Mouse (Mus musculus): ENCODE data around the gene Ttll1.

Ttll1 gene

DNA sequence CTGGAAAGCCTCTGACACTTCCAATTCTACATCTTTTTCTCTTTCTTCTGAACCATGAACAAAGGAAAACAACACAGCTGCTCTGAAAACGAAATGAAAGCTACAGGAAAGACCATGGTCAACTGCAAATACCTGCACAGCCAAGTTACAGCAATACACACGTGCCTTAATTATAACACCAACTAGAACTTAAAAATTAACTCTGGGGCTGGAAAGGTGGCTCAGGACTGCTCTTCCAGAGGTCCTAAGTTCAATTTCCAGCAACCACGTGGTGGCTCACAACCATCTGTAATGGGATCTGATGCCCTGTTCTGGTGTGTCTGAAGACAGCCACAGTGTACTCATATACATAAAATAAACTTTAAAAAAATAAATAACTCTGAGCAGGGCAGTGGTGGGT, 55.7 kb downstream of the Ttll1 start:
- DNase-seq (ENCODE audit: low spot score): no peak

DNA sequence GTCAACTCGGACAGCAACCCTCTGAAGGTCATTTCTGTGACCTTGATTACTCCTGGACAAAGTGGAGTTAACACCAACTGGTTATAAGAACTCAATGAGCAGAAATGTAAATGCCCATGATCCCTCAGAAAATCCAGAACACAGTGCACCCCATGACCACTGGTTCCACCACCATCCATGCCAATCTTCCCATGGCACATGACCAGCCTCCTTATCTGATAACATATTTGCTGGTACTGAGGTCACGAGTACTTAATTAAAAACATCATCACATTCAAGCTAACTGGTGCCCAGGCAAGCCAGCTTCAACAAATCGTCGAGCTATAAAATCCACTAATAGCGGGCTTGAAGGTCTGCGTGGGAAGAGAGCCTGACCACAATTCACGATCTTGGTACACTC, 56.3 kb downstream of the Ttll1 start:
- no peak for DNase-seq (ENCODE audit: low spot score)

DNA sequence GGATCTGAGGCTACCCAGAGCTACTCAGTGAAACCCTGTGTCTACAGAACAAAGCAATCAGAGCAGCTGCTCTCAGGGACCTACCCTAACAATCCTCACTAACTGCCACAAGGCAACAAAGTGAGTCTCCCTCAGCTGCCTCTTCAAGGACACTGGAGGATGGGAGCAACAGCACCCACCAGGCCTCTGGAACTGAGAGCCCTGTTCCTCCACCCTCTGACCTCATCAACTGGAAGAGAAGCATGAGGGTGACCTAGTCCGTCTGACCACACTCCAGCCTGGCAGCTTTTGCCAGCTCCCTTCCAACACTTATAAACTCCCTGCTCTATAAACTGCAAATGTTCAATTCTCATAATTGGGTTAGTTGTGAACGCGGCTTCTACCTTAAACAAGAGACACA, 56.8 kb downstream of the Ttll1 start:
- DNase-seq (ENCODE audit: low spot score): no peak

DNA sequence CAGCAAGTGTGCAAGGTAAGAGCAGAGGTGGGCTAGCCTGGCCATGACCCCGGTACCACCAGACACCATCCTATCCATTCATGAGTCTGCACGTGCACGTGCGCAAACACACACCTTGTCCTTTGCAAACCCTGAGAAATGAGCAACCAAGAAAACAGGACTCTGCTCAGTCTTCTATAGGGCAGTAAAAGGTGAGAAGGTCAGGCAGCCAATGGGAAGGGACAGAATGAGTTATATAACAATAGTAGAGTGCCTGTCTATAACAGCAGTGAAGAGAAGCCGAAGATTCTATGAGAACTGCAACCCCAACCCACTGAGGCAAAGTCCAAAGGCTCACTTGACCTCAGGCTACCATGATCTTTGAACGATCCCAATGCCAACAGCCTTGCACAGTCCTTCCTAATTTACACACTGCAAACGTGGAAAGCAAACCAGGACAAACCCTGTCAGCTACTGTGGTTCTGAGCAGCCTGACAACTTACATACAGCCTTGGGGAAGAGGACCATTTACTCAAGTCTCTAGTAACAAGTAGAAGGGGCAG, 58.4 kb downstream of the Ttll1 start:
- no peak for DNase-seq (ENCODE audit: low spot score)

DNA sequence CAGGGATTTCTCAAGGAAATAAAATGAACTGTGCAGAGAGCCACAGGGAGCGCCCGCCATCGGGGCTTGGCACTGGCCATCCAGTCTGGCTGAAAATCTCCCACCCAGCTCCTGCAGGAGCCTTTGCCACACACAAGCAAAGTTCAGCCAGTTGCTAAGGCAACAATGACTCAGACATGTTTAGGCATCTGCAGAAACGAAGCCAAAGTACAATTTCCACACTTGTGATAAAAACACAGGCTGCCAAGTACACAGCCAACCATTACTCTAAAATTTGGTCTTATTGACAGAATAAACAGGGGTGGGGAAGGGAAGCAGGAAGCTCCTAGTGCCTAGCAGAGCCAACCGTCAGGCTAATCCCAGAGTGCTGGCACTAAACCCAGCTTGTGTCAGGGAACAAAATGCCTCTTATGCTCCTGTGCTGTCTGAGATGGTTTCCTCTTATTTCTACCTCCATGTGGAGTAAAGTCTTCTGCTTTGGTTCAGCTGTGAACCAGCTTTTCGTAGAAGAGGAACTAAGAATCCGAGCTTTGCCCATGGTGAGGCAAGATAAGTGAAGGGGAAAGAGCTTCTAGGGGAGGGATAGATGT, 59.0 kb downstream of the Ttll1 start:
- DNase-seq (ENCODE audit: low spot score): no peak

DNA sequence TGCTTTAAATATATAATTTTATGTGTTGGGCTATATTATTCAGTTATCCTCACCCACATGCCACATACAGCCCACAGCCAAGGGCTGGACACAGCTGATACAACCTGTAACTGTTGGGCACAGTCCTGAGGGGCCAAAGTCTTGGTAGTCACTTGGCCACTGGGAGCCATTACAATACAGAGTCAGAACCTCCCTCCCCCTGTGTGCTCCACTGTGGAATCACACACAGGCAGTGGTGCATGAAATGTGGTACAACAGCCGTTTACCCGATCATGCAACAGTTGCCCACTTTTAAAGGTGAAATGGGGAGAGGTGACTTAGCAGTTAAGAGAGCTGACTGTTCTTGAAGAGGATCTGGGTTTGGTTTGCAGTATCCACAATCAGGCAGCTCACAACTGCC, 60.7 kb downstream of the Ttll1 start:
- DNase-seq (ENCODE audit: low spot score): no peak

DNA sequence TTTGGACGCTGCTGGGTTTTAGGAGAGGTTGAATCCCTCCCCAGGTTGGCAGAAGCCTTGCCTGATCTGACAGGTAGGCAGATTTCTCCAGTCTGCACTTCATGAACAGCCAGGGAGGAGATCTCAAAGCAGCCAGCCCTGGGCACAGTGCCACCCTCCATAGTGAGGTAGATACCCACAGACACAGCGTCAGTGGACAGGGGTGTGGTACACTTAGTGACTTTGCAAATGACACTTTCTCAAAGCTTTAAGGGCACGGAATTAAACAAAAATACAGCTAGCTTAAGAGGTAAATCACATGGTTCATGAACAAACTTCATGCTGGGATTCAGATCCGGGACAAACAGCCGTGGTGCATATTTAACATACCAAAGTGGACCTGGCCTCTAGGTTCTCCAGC, 62.0 kb downstream of the Ttll1 start:
- no peak for DNase-seq (ENCODE audit: low spot score)

DNA sequence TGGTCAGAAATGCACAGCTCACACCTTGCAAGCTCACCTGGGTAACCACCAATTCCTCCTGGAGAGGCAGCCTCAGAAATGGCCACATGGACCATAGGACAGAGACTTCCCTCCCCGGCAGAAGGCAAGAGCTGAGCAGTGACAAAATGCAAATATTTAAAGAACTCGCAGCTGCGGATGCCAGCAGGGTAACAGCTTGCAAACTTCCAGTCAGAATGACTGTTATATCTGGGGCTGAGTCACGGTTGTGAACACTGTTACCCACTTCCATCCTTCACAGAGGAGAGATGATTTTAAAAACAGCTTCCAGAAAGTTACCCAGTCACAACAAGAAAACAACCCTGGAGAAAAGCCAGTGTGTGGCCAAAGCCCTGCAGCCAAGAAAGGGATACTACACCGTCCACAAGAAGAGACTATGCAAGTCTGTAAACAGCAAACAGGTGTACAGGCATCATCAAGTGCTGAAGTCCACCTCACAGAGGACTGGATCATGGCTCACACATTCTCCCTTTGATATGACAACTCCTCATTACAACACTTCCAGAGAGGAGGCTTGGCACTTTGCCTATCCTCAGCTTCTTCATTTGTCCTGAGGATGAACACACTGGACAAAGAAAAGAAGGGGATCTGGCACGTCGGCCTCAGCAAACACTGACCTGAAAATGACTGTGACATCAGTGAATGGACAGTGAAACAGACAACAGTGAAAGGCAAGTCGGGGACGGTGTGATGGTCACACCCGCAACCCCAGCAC, 62.7 kb downstream of the Ttll1 start:
- no peak for DNase-seq (ENCODE audit: low spot score)

DNA sequence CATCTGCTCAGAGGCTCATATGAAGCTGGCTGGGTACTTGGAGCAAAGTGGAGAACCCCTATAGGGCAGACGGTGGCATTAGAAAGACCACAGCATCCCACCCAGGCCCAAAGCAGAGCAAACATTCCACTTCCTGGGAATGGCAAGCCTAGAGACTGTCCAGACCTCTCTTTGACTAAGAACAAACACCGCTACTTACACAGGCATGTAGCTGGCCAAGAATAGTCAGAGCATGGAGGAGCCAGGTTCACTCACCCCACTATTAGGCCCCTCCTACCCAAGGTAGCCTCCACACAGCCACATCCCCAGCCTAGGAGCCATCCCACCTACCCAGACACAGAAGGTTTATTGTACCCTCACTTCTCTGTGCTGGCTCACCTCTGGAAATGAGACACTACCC, 64.8 kb downstream of the Ttll1 start:
- no peak for DNase-seq (ENCODE audit: low spot score)

DNA sequence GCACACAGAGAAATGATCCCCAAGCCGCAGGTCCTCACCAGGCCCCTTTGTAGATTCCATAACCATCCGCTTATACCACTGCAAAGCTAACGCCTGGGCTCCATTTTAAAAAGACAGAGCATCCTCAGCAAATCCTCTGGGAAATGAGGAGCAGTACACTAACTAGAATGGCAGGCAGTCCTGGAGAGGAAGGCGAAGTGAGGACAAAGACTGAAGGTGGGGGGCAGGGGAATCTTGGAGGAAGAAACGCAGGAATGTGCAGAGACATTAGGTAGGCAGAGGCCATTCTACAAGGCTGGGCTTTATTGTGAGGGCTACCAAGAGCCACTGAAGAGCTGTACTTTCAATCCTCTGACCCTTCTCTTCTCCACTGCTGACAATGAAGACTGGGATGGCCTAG, 65.3 kb downstream of the Ttll1 start:
- DNase-seq (ENCODE audit: low spot score): no peak

DNA sequence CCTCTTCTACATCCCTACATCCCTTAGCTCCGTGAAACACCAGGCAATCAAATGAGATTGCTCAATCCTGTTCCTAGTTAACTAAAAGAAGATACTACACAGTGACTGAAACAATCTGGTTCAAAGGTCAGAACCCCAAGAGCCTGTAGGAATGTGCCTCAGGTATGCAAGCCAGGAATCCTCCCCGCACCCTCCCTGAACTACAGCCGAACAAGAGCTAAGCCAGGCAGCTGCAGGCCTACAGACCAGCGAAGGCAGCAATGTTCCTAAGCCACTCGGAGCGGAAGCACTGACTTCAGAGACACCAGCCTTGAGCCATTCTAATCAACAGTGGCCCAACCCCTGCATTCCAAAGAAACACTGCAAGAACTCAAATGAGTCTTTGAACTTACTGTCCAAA, 66.3 kb downstream of the Ttll1 start:
- DNase-seq (ENCODE audit: low spot score): no peak

DNA sequence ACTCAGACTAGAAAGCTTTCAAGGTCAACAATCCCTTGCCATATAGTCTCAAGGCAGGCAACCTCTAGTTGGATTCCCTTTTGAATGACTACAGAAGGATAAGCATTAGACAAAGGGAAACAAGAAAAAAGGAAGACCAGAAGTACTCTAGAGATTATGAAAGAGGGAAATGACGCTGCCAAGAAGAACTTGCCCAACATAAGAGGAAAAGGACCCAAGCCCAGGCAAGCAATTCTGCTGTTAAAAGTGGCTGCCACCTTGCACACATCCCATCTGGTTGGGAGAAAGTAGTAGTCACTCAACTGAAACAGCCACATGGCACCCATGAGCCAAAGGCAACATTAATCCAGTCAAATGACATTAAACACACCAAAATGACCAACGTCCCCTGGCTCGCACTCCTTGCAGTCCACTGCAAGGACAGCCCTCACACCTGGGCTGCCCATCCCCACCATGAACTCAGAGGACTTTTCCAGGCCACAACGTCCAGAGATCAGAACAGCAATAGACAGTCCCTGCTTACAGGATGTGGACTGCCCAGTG, 68.1 kb downstream of the Ttll1 start:
- no peak for DNase-seq (ENCODE audit: low spot score)

DNA sequence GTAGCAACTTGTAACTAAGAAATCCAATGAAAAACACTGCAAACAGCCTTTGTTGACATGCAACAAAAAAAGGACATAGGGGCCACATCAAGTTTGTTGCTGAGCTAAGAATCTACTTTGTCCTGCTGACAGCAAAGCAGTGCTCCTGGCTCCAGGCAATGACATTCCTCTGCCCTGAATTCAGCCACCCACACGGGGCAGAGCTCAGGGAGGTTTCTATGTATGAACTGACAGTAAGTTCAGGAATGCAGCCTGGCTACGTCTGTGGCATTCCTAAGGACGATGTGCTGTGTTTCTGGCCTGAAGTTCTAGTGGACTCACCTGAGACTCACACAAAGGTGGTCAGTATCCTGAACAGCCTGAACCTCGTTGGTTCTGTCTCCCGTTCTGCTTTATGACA, 70.0 kb downstream of the Ttll1 start:
- DNase-seq (ENCODE audit: low spot score): no peak

DNA sequence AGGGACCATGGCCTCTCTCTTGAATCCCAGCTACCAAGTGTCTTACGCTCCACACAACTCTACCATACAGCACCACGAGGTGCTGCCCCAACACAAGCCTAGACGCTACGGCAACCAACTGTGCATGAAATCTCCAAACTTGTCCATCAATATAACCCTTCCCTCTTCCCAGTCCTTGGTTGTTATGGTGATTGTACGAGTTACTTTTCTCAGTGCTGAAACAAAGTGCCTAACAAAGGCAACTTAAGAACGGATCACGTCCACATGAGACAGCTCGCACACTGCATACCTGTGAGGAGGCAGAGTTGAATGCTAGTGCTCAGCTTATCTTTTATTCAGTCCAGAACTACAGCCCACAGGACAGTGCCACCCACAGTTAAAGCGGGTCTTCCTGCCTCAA, 74.2 kb downstream of the Ttll1 start:
- no peak for DNase-seq (ENCODE audit: low spot score)

DNA sequence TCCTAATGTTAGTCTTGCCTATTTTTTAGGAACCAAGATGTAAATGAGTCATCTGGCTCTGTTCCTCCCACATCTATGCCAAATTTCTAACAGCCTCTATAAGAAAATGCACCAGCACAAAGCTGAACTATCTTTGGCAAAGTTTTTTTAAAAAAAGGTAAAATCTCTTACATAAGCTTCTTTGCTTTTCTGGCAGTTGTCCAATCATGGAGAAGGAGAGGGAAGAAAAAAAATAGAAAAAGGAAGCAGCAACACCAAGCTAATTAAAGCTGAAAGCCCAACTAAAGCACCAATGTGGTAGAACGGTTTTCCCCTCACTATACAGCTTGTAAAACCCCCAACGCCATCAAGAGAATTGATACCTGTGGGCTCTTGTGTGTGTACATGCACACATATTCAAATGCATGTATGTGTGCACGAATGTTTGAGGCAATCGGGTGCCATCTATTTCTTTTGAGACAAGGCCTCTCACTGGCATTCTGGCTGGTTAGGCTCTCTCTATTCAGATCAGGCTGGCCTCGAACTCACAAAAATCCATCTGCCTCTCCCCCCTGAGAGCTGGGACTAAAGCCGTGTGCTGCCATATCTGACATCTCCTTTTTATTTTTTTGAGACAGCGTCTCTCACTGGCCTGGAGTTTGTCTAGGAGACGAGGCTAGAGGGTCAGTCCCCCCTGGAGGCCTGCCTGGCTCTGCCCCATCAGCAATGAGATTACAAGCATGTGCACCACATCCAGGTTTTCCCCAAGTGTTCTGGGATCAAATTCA, 75.2 kb downstream of the Ttll1 start:
- no peak for DNase-seq (ENCODE audit: low spot score)

DNA sequence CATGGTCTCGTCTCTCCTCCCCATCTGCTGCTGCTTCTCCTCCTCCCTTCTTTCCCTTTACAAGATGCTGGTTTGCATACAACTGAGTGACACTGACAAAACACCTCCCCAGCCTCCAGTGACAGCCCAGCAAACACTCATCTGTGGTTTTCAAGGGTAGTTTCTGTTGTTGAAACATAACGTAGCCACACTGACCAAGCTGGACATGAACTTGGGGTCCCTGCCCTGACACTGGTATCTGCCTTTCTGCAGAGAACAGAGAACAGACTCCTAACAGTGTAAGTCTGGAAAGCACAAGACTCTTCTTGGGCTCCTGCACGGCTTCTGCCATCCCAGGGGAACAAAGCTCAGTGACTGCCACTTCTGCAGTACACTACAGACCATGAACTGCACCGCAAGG, 76.0 kb downstream of the Ttll1 start:
- no peak for DNase-seq (ENCODE audit: low spot score)
